In the genomic region with DNA sequence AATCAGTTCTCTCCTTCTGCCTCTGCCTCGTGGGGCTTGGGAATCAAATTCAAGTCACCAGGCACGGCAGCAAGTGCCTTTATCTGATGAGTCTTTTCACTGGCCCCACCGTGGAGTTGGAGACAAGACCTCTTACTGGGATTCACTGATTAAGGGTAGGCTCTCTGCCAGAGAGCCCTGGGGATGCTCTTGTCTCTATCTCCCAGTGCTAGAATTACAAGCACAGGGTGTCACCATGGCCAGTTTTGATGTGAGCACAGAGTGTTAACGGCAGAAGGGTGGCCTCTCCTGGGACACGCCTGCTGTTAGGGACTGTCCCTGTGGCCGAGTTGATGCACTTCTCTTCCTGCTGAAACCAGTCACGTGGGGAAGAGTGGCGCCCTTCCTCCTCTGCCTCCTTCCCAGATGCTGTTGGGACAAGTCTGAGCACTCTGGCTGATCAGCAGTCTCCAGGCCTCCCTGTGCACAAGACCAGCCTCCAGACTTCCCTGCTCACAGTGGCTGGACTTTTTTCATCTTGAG, we compare ENCODE assay signal across 9 mouse cellular contexts.
DNase-seq lines count a peak whose midpoint lies in the region; ATAC-seq lines count a peak whose summit lies in the region.
"Had no signal": no experiment of that assay in that cellular context is flagged by ENCODE, and none has a peak within 500 bp of the region (broad histone marks: within the 10 kb centered on the region; RNA-seq: fewer than 3 reads in every experiment).

No protein-coding gene starts in this region.

- H3K4me2 ChIP-seq in kidney, embryonic 16.5 days (replicated peaks; ENCODE audit: low read depth, low read length): no peak overlapping the region
- H3K4me2 ChIP-seq: neural tube, embryonic 12.5 days had no signal

- H3K4me1 ChIP-seq in kidney, embryonic 16.5 days (ENCODE audit: insufficient read depth, low read length): no peaks in the 10 kb centered on the region
- H3K4me1 ChIP-seq: neural tube, embryonic 12.5 days had no signal

- H3K36me3 ChIP-seq in kidney, embryonic 16.5 days (ENCODE audit: insufficient read depth, low read length): no peaks in the 10 kb centered on the region
- H3K36me3 ChIP-seq: neural tube, embryonic 12.5 days had no signal

- 39% methylated on average over 8 of the region's 8 CpGs for WGBS in kidney, embryonic 16.5 days

- H3K27ac ChIP-seq in kidney, embryonic 16.5 days (ENCODE audit: low read length): no peak overlapping the region
- H3K27ac ChIP-seq: neural tube, embryonic 12.5 days had no signal

- H3K4me3 ChIP-seq in kidney, embryonic 16.5 days (ENCODE audit: low read length): no peak overlapping the region
- H3K4me3 ChIP-seq: neural tube, embryonic 12.5 days had no signal

- DNase-seq in kidney, postnatal 36 days: no peak
- DNase-seq in ZHBTc4 (ENCODE audit: low read depth, low spot score): peak; percentile 51
- no peak for DNase-seq in retina, postnatal 1 day
- no peak for DNase-seq in yolk sac, embryonic 10.5 days (ENCODE audit: low spot score)
- DNase-seq: lung, postnatal 10 days had no signal

- ATAC-seq in kidney, embryonic 16.5 days (ENCODE audit: low FRiP score, low TSS enrichment): no peak
- peak; percentile 44 for ATAC-seq in CD4-positive, CD25-positive, alpha-beta regulatory T cell, adult 4 months
- ATAC-seq in megakaryocyte, adult 5-6 weeks (ENCODE audit: poor library complexity, severe bottlenecking): peak; percentile 59

- no peaks in the 10 kb centered on the region for H3K9me3 ChIP-seq in kidney, embryonic 16.5 days (ENCODE audit: low read length)
- H3K9me3 ChIP-seq: neural tube, embryonic 12.5 days had no signal

- 0 out of 2 replicates have a peak overlapping the region, but pooled peaks have one; percentile 0 for H3K9ac ChIP-seq in kidney, embryonic 16.5 days (replicated peaks; ENCODE audit: low read length)
- H3K9ac ChIP-seq: neural tube, embryonic 12.5 days had no signal

- H3K27me3 ChIP-seq in kidney, embryonic 16.5 days (ENCODE audit: insufficient read depth, low read length): no peaks in the 10 kb centered on the region
- H3K27me3 ChIP-seq: neural tube, embryonic 12.5 days had no signal
